ENCODE assay signal across 7 mouse cellular contexts in genomic region chr7:73528377-73528894, GRCm38 (mm10). TPM values are rescaled to one million over a fixed set of nuclear protein-coding genes. Genes with fewer than 3 reads are reported as not detected.
DNase-seq lines count a peak whose midpoint lies in the region; ATAC-seq and TF ChIP-seq lines count a peak whose summit lies in the region.
"Not testable (repeated sequence)": the region's sequence is repeated elsewhere in the genome, so short reads cannot be mapped to it uniquely, and the experiment has no call there.

No protein-coding gene starts in this region.

- peaks cover 11 to 20% of the 10 kb centered on the region in 2 experiments for H3K4me1 ChIP-seq in MEL (ENCODE audit: control insufficient read depth in 1 of 2, insufficient read depth in 2 of 2, low read length in 2 of 2)
- peaks cover 32% of the 10 kb centered on the region for H3K4me1 ChIP-seq in hindbrain, embryonic 13.5 days (replicated peaks)
- H3K4me1 ChIP-seq in kidney, embryonic 16.5 days (ENCODE audit: insufficient read depth, low read length), result peaks cover 30% of the 10 kb centered on the region
- H3K4me1 ChIP-seq in liver, embryonic 12.5 days, result peaks cover 63% of the 10 kb centered on the region
- H3K4me1 ChIP-seq in lung, postnatal 0 days (ENCODE audit: insufficient read depth, low read depth, low read length), result peaks cover 28% of the 10 kb centered on the region

- H3K79me2 ChIP-seq in MEL (ENCODE audit: control insufficient read depth, insufficient read depth, low read length, poor library complexity), result peaks cover 30% of the 10 kb centered on the region

- not testable (repeated sequence) for H3K9ac ChIP-seq in MEL (ENCODE audit: control insufficient read depth, low read depth, low read length, poor library complexity, severe bottlenecking); hindbrain, embryonic 13.5 days; kidney, embryonic 16.5 days (replicated peaks; ENCODE audit: low read length); liver, embryonic 12.5 days; lung, postnatal 0 days (replicated peaks; ENCODE audit: low read depth)

- not testable (repeated sequence) for H3K4me2 ChIP-seq in hindbrain, embryonic 13.5 days; kidney, embryonic 16.5 days (replicated peaks; ENCODE audit: low read depth, low read length); liver, embryonic 12.5 days; lung, postnatal 0 days (replicated peaks; ENCODE audit: low read depth, low read length)

- not testable (repeated sequence) for TF ChIP-seq POLR2A in MEL (IDR thresholded peaks at IDR 0.05; ENCODE audit: control insufficient read depth in 1 of 2, insufficient read depth in 1 of 2, low read depth in 1 of 2, low read length in 2 of 2, poor library complexity in 1 of 2)

- not testable (repeated sequence) for H3K4me3 ChIP-seq in MEL (ENCODE audit: control insufficient read depth in 1 of 2, insufficient read depth in 1 of 2, low read depth in 2 of 2, low read length in 2 of 2); gastrocnemius, adult 2 months; hindbrain, embryonic 13.5 days; kidney, embryonic 16.5 days (ENCODE audit: low read length); liver, embryonic 12.5 days; lung, postnatal 0 days (ENCODE audit: low read depth, low read length)

- not testable (repeated sequence) for H3K27me3 ChIP-seq in MEL (ENCODE audit: control insufficient read depth in 1 of 2, insufficient read depth in 2 of 2, low read length in 2 of 2); hindbrain, embryonic 13.5 days; kidney, embryonic 16.5 days (ENCODE audit: insufficient read depth, low read length); liver, embryonic 12.5 days (replicated peaks); lung, postnatal 0 days (replicated peaks; ENCODE audit: insufficient read depth, low read length); splenic B cell, adult 2 months (ENCODE audit: control insufficient read depth, insufficient read depth, low read length, poor library complexity, severe bottlenecking)

- TF ChIP-seq CTCF in MEL (IDR thresholded peaks at IDR 0.05 in 2 of 3, conservative IDR thresholded peaks at IDR 0.05 in 1 of 3; ENCODE audit: control insufficient read depth in 1 of 3, insufficient read depth in 1 of 3, low read depth in 2 of 3, low read length in 3 of 3, poor library complexity in 1 of 3, severe bottlenecking in 1 of 3); gastrocnemius, adult 2 months (IDR thresholded peaks at IDR 0.05); lung, postnatal 0 days (IDR thresholded peaks at IDR 0.05): not testable (repeated sequence)

- WGBS in hindbrain, embryonic 13.5 days, result 87% methylated on average over 7 of the region's 7 CpGs
- 83% methylated on average over 7 of the region's 7 CpGs for WGBS in kidney, embryonic 16.5 days
- 72% methylated on average over 7 of the region's 7 CpGs for WGBS in liver, embryonic 12.5 days (ENCODE audit: insufficient replicate concordance)
- 66% methylated on average over 7 of the region's 7 CpGs for WGBS in lung, postnatal 0 days

- ATAC-seq in hindbrain, embryonic 13.5 days (ENCODE audit: low FRiP score); kidney, embryonic 16.5 days (ENCODE audit: low FRiP score, low TSS enrichment); liver, embryonic 12.5 days; lung, postnatal 0 days: not testable (repeated sequence)

- DNase-seq in MEL (ENCODE audit: low read depth, low spot score); gastrocnemius, adult 2 months; lung, postnatal 0 days (ENCODE audit: low spot score): not testable (repeated sequence)
- DNase-seq in splenic B cell, adult 2 months (ENCODE audit: low read depth, low spot score), result peak; percentile 49

- not testable (repeated sequence) for H3K9me3 ChIP-seq in MEL (replicated peaks; ENCODE audit: insufficient read depth, low read length); hindbrain, embryonic 13.5 days; kidney, embryonic 16.5 days (ENCODE audit: low read length); liver, embryonic 12.5 days (replicated peaks); lung, postnatal 0 days (ENCODE audit: low read length)

- H3K27ac ChIP-seq in MEL (ENCODE audit: control insufficient read depth, low read depth, low read length), result peak overlapping the region; percentile 0; the same call in 1 of the 2 replicates
- H3K27ac ChIP-seq in gastrocnemius, adult 2 months, result peak overlapping the region; percentile 99
- H3K27ac ChIP-seq in hindbrain, embryonic 13.5 days, result 0 out of 2 replicates have a peak overlapping the region, but pooled peaks have one; percentile 6
- H3K27ac ChIP-seq in kidney, embryonic 16.5 days (ENCODE audit: low read length), result peak overlapping the region; percentile 7; the same call in 1 of the 2 replicates
- peak overlapping the region; percentile 49; the same call in 1 of the 2 replicates for H3K27ac ChIP-seq in liver, embryonic 12.5 days
- 0 out of 2 replicates have a peak overlapping the region, but pooled peaks have one; percentile 47 for H3K27ac ChIP-seq in lung, postnatal 0 days (ENCODE audit: low read length)

- peaks cover 4 to 46% of the 10 kb centered on the region in 2 experiments; a peak in 3 of 4 replicates for H3K36me3 ChIP-seq in MEL (ENCODE audit: control insufficient read depth in 1 of 2, insufficient read depth in 2 of 2, low read length in 2 of 2)
- H3K36me3 ChIP-seq in hindbrain, embryonic 13.5 days; kidney, embryonic 16.5 days (ENCODE audit: insufficient read depth, low read length); lung, postnatal 0 days (ENCODE audit: insufficient read depth, low read length); splenic B cell, adult 2 months (ENCODE audit: control insufficient read depth, insufficient read depth, low read length, poor library complexity, severe bottlenecking): not testable (repeated sequence)
- H3K36me3 ChIP-seq in liver, embryonic 12.5 days, result peaks cover 66% of the 10 kb centered on the region

- TF ChIP-seq RAD21 in MEL (IDR thresholded peaks at IDR 0.05; ENCODE audit: low read depth, low read length), result not testable (repeated sequence)

- intact Hi-C loops in gastrocnemius, adult 2 months (cut with DNase I), result not testable (repeated sequence)

- not testable (repeated sequence) for TF ChIP-seq EP300 in MEL (IDR thresholded peaks at IDR 0.05; ENCODE audit: low read depth in 1 of 2, low read length in 2 of 2); lung, postnatal 0 days (IDR thresholded peaks at IDR 0.05)

RNA-seq across cellular contexts. Expression of gene Chd2, which starts 13.2 kb away (rescaled TPM):
- total RNA-seq in MEL (2012; rRNA removed), result 9.9 and 16.9 TPM in 2 replicates
- 100 to 1,000 TPM in 1 of 2 experiments, 10 to 100 TPM in 1; 21.4 to 275 TPM for polyA plus RNA-seq in MEL (2012; ENCODE audit: insufficient read depth in 1 of 2, insufficient read length in 2 of 2, low read depth in 1 of 2, low replicate concordance in 2 of 2, missing spikeins in 1 of 2)
- total RNA-seq in gastrocnemius, adult 2 months (2021), result 10 to 100 TPM; 40.7 to 48.4 TPM
- 44.7 and 53.5 TPM in 2 replicates for polyA plus RNA-seq in hindbrain, embryonic 13.5 days (2015; fragmentation: Nextera tagmentation; extraction: Ambion mirVana)
- polyA plus RNA-seq in kidney, embryonic 16.5 days (2015; fragmentation: Nextera tagmentation; extraction: Ambion mirVana), result 45.3 and 59.0 TPM in 2 replicates
- 26.2 and 28.9 TPM in 2 replicates for polyA plus RNA-seq in liver, embryonic 12.5 days (2016; fragmentation: Nextera tagmentation; extraction: Ambion mirVana)
- 38.0 and 39.9 TPM in 2 replicates for polyA plus RNA-seq in lung, postnatal 0 days (2015; fragmentation: Nextera tagmentation; extraction: Ambion mirVana)

Comparison
In these comparisons a context has a peak if more than half of its experiments do, and no peak if none do; other contexts are left out.
1. H3K27ac ChIP-seq: peak in every context shown above with its lines; median percentile 99 in gastrocnemius, adult 2 months; 49 in liver, embryonic 12.5 days; 47 in lung, postnatal 0 days; 7 in kidney, embryonic 16.5 days; 6 in hindbrain, embryonic 13.5 days; 0 in MEL.